Comparison of ENCODE assay signal across 8 mouse cellular contexts in genomic region chr13:55211221-55212010, GRCm38 (mm10). TPM values are rescaled to one million over a fixed set of nuclear protein-coding genes. Genes with fewer than 3 reads are reported as not detected.
DNase-seq lines count a peak whose midpoint lies in the region; ATAC-seq lines count a peak whose summit lies in the region.

No protein-coding gene starts in this region.

- peak; percentile 81 to 87 for DNase-seq in adrenal gland, adult 18-20 months (ENCODE audit: low spot score in 2 of 2)
- DNase-seq in embryo, embryonic 10 days (ENCODE audit: low spot score) = peak; percentile 92
- peak; percentile 88 for DNase-seq in gastrocnemius, postnatal 10 days
- DNase-seq in induced T-regulatory cell, adult 2 months (ENCODE audit: low read depth) = peak; percentile 96
- DNase-seq in left cerebral cortex, adult 9 months (ENCODE audit: low spot score in 2 of 2) = peak; percentile 59 to 76
- DNase-seq in right cerebral cortex, postnatal 25 days = peak; percentile 82
- peak; percentile 71 to 85 for DNase-seq in urinary bladder, postnatal 36 days (ENCODE audit: low spot score in 2 of 2)

- peak; percentile 71 for ATAC-seq in megakaryocyte progenitor cell, adult 5-6 weeks (replicated peaks; ENCODE audit: poor library complexity)

RNA-seq across cellular contexts. Expression of gene Nsd1, which starts 1.8 kb away (rescaled TPM):
- 10 to 100 TPM; 76.4 to 82.4 TPM for total RNA-seq in adrenal gland, adult 18-20 months (2021)
- total RNA-seq in gastrocnemius, postnatal 10 days (2021) = 10 to 100 TPM; 75.4 to 89.6 TPM
- 90.4 and 94.9 TPM in 2 replicates for total RNA-seq in megakaryocyte progenitor cell, adult 5-6 weeks (2015)
- total RNA-seq in megakaryocyte progenitor cell, adult 5-6 weeks (2017) = 74.5 and 89.7 TPM in 2 replicates

RNA-seq across cellular contexts. Expression of gene Fgfr4, which starts 59.0 kb away (rescaled TPM):
- total RNA-seq in adrenal gland, adult 18-20 months (2021) = 10 to 100 TPM; 28.4 to 38.7 TPM
- total RNA-seq in gastrocnemius, postnatal 10 days (2021) = 10 to 100 TPM; 16.3 to 24.5 TPM
- total RNA-seq in megakaryocyte progenitor cell, adult 5-6 weeks (2015) = not detected in 2 replicates
- not detected in 2 replicates for total RNA-seq in megakaryocyte progenitor cell, adult 5-6 weeks (2017)

Comparison
In these comparisons a context has a peak if more than half of its experiments do, and no peak if none do; other contexts are left out.
1. Peak in every context shown above with its lines: DNase-seq and ATAC-seq.
2. RNA of gene Fgfr4, which starts 59.0 kb away (total RNA-seq): 28.4 to 38.7 TPM in adrenal gland, adult 18-20 months and 16.3 to 24.5 TPM in gastrocnemius, postnatal 10 days; not detected in megakaryocyte progenitor cell, adult 5-6 weeks; every median in the first group is over 10 times any median in the second.